Mouse (Mus musculus): ENCODE data around the gene Lrrc28. TPM values are rescaled to one million over a fixed set of nuclear protein-coding genes. Genes with fewer than 3 reads are reported as not detected.

The Lrrc28 gene
- total and polyA plus RNA-seq, 2 experiments = 22.1 to 40.7 TPM

DNA sequence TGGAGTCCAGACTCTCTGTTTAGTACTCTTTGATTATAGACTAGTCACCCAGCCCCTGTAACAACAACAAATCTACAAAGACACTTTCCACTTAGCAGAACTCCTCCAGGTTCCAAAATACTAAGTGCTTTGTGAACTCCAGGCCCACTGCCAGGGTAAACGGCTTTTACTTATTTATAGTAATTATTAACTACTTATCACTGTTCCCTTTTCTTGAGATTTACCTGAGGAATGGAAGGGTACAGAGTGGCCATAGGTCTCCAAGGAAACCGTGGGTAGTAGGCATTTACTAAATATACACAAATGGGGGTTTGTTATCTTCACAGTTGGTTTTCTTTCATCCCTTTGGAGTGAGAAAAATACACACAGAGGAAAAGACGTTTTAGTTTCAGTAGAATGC is 43.2 kb upstream of the Lrrc28 start:
- no peak for TF ChIP-seq POLR2A (IDR thresholded peaks at IDR 0.05; ENCODE audit: extremely low read depth, insufficient read depth, low read length)
- TF ChIP-seq CTCF (IDR thresholded peaks at IDR 0.05; ENCODE audit: low read depth, low read length) = no peak
- H3K4me1 ChIP-seq (ENCODE audit: control insufficient read depth, insufficient read depth, low read length) = 0 out of 2 replicates have a peak, but pooled peaks cover 1% of the 10 kb centered on the region
- no peak overlapping the region for H3K4me3 ChIP-seq (ENCODE audit: insufficient read depth, low read depth, low read length)
- no peaks in the 10 kb centered on the region for H3K27me3 ChIP-seq (ENCODE audit: control insufficient read depth, insufficient read depth, low read length)
- peaks cover 27% of the 10 kb centered on the region for H3K36me3 ChIP-seq (ENCODE audit: control insufficient read depth, insufficient read depth, low read length)
- peak; percentile 43 for DNase-seq (ENCODE audit: extremely low read depth, low read depth, low spot score)
- H3K27ac ChIP-seq (replicated peaks; ENCODE audit: insufficient read depth, low read depth, low read length) = no peak overlapping the region
- no peak overlapping the region for H3K9ac ChIP-seq (ENCODE audit: low read depth, low read length)
- 35% methylated on average over 3 of the region's 3 CpGs for WGBS
- peaks cover 3% of the 10 kb centered on the region; the same call in 1 of the 2 replicates for H3K79me2 ChIP-seq (ENCODE audit: control insufficient read depth, insufficient read depth, low read length)

DNA sequence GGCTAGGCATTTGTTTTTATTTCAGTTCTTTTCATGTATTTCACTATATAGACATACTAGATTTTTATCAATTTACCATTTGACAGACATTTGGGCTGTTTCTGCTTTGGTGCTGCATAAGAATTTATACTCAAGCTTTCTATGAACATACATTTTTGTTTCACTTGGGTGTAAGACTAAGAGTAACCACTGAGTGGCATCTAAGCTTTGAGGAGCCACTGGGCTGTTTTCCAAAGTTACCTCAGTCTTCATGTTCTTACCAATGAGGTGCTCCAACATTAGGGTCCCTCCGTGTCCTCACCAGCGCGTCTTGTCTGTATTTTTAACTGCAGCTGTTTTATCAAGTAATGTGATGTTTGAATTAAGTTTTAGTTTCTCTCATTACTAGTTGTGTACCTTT is 41.5 kb upstream of the Lrrc28 start:
- no peak overlapping the region for H3K9ac ChIP-seq (ENCODE audit: low read depth, low read length)
- H3K36me3 ChIP-seq (ENCODE audit: control insufficient read depth, insufficient read depth, low read length) = peaks cover 42% of the 10 kb centered on the region
- WGBS = 98% methylated on average over 3 of the region's 3 CpGs
- no peak for TF ChIP-seq POLR2A (IDR thresholded peaks at IDR 0.05; ENCODE audit: extremely low read depth, insufficient read depth, low read length)
- no peak overlapping the region for H3K4me3 ChIP-seq (ENCODE audit: insufficient read depth, low read depth, low read length)
- DNase-seq (ENCODE audit: extremely low read depth, low read depth, low spot score) = no peak
- H3K27ac ChIP-seq (replicated peaks; ENCODE audit: insufficient read depth, low read depth, low read length) = no peak overlapping the region
- H3K4me1 ChIP-seq (ENCODE audit: control insufficient read depth, insufficient read depth, low read length) = 0 out of 2 replicates have a peak, but pooled peaks cover 1% of the 10 kb centered on the region
- H3K79me2 ChIP-seq (ENCODE audit: control insufficient read depth, insufficient read depth, low read length) = peaks cover 3% of the 10 kb centered on the region; the same call in 1 of the 2 replicates
- H3K27me3 ChIP-seq (ENCODE audit: control insufficient read depth, insufficient read depth, low read length) = no peaks in the 10 kb centered on the region

DNA sequence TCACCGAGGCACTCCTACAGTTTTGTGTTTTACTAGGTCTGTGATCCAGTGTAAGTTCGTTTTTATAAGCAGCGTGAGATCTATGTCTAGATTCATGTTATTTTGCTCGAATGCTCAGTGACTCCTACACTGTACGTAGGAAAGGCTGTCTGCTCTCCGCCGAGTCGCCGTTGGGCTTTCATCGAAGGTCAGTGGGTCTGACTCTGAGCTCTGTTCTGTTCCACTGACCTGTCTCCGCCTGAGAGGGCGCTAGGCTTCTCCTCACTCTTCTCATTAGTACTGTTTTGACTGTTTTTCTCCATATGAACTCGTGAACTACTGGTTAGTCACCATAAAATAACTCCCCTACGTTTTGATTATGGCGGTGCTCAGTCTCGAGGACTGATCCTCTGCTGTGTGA is 37.9 kb upstream of the Lrrc28 start:
- no peak overlapping the region for H3K27ac ChIP-seq (replicated peaks; ENCODE audit: insufficient read depth, low read depth, low read length)
- TF ChIP-seq POLR2A (IDR thresholded peaks at IDR 0.05; ENCODE audit: extremely low read depth, insufficient read depth, low read length) = no peak
- no peak for TF ChIP-seq CTCF (IDR thresholded peaks at IDR 0.05; ENCODE audit: low read depth, low read length)
- no peak for DNase-seq (ENCODE audit: extremely low read depth, low read depth, low spot score)
- no peak overlapping the region for H3K9ac ChIP-seq (ENCODE audit: low read depth, low read length)
- peaks cover 3% of the 10 kb centered on the region; the same call in 1 of the 2 replicates for H3K79me2 ChIP-seq (ENCODE audit: control insufficient read depth, insufficient read depth, low read length)
- H3K27me3 ChIP-seq (ENCODE audit: control insufficient read depth, insufficient read depth, low read length) = no peaks in the 10 kb centered on the region
- H3K36me3 ChIP-seq (ENCODE audit: control insufficient read depth, insufficient read depth, low read length) = peaks cover 61% of the 10 kb centered on the region
- no peaks in the 10 kb centered on the region for H3K4me1 ChIP-seq (ENCODE audit: control insufficient read depth, insufficient read depth, low read length)
- WGBS = 94% methylated on average over 16 of the region's 16 CpGs
- H3K4me3 ChIP-seq (ENCODE audit: insufficient read depth, low read depth, low read length) = no peak overlapping the region

DNA sequence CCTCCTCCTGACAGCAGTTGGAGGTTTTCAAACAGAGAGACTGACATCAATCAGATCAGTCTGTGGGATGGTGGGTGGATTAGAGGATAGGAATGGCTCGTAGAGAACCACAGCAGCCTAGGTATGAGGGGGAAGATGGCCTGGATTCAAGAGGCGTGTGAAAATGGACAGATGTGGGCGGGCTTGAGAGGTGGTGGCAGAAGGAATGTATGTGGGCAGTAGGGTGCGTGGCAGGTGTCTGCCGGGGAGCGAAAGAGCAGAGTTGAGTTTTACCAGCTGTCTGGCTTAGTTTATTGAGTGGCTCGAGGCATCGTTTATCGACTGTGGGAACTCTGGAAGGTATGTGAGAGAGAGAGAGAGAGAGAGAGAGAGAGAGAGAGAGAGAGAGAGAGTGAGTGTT is 36.0 kb upstream of the Lrrc28 start:
- Histone ChIP-seq H3K27ac (replicated peaks; ENCODE audit: insufficient read depth, low read depth, low read length) (no peak overlapping the region), H3K79me2 (ENCODE audit: control insufficient read depth, insufficient read depth, low read length) (peaks cover 3% of the 10 kb centered on the region; the same call in 1 of the 2 replicates), H3K4me3 (ENCODE audit: insufficient read depth, low read depth, low read length) (no peak overlapping the region), H3K36me3 (ENCODE audit: control insufficient read depth, insufficient read depth, low read length) (peaks cover 63% of the 10 kb centered on the region), H3K27me3 (ENCODE audit: control insufficient read depth, insufficient read depth, low read length) (no peaks in the 10 kb centered on the region), H3K4me1 (ENCODE audit: control insufficient read depth, insufficient read depth, low read length) (no peaks in the 10 kb centered on the region), H3K9ac (ENCODE audit: low read depth, low read length) (no peak overlapping the region)
- no peak for DNase-seq (ENCODE audit: extremely low read depth, low read depth, low spot score)
- WGBS = 90% methylated on average over 9 of the region's 9 CpGs
- TF ChIP-seq CTCF (IDR thresholded peaks at IDR 0.05; ENCODE audit: low read depth, low read length) (no peak), POLR2A (IDR thresholded peaks at IDR 0.05; ENCODE audit: extremely low read depth, insufficient read depth, low read length) (no peak)

DNA sequence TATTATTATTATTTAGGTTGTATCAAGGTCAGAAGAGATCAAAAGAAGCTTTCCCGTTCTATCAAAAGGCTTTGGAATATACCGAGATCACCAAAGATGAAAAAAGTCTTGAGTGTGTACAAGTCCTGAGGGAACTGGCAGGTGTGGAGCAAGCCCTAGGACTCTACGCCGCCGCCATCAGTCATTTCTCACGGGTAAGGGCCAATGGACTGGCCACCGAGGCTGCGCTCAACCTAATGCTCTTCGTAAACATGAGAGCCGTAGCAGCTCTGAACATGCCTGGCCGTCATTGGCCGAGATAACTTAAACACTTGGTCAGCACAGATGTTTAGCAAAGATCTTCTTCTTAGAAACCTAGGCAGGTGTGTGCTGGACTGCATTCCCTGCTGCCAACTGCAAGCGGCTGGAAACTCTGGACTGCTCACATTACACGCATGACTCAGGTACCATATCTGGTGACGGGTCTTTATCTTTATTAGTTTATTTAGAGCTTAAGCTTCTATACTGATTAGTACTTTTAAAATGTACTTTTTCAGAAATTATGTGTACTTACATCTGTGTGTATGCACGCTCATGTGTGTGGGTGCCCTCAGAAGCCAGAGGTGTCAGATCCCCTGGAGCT is 33.9 kb upstream of the Lrrc28 start:
- no peak for DNase-seq (ENCODE audit: extremely low read depth, low read depth, low spot score)
- H3K4me1 ChIP-seq (ENCODE audit: control insufficient read depth, insufficient read depth, low read length) = no peaks in the 10 kb centered on the region
- H3K9ac ChIP-seq (ENCODE audit: low read depth, low read length) = no peak overlapping the region
- H3K36me3 ChIP-seq (ENCODE audit: control insufficient read depth, insufficient read depth, low read length) = peaks cover 51% of the 10 kb centered on the region
- no peaks in the 10 kb centered on the region for H3K27me3 ChIP-seq (ENCODE audit: control insufficient read depth, insufficient read depth, low read length)
- no peaks in the 10 kb centered on the region; the same call in 1 of the 2 replicates for H3K79me2 ChIP-seq (ENCODE audit: control insufficient read depth, insufficient read depth, low read length)
- 95% methylated on average over 16 of the region's 16 CpGs for WGBS
- TF ChIP-seq CTCF (IDR thresholded peaks at IDR 0.05; ENCODE audit: low read depth, low read length) = no peak
- no peak for TF ChIP-seq POLR2A (IDR thresholded peaks at IDR 0.05; ENCODE audit: extremely low read depth, insufficient read depth, low read length)
- H3K4me3 ChIP-seq (ENCODE audit: insufficient read depth, low read depth, low read length) = no peak overlapping the region
- no peak overlapping the region for H3K27ac ChIP-seq (replicated peaks; ENCODE audit: insufficient read depth, low read depth, low read length)

DNA sequence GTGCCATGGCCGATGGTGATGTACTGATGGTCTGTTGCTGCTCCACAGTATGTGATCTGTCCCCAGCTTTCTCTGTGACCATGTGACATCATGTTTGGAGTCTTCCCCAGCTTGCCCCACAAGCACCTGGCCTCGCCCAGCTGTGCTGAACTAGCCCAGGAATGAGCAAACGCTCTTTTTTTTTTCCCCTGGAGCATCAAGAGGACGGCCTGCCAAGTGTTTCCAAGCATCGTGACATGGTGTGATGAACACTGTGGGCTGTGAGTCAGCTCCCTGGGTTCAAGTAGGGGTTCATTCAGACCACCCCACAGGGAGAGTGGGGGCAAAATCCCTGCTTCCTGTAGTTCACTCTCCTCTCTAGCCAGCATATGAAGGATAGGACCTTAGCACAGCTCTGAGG is 28.6 kb upstream of the Lrrc28 start:
- H3K79me2 ChIP-seq (ENCODE audit: control insufficient read depth, insufficient read depth, low read length) = no peaks in the 10 kb centered on the region
- H3K27me3 ChIP-seq (ENCODE audit: control insufficient read depth, insufficient read depth, low read length) = no peaks in the 10 kb centered on the region
- 79% methylated on average over 5 of the region's 5 CpGs for WGBS
- H3K36me3 ChIP-seq (ENCODE audit: control insufficient read depth, insufficient read depth, low read length) = peaks cover 30% of the 10 kb centered on the region
- TF ChIP-seq CTCF (IDR thresholded peaks at IDR 0.05; ENCODE audit: low read depth, low read length) = no peak
- TF ChIP-seq POLR2A (IDR thresholded peaks at IDR 0.05; ENCODE audit: extremely low read depth, insufficient read depth, low read length) = no peak
- DNase-seq (ENCODE audit: extremely low read depth, low read depth, low spot score) = no peak
- peaks cover 2% of the 10 kb centered on the region; the same call in 1 of the 2 replicates for H3K4me1 ChIP-seq (ENCODE audit: control insufficient read depth, insufficient read depth, low read length)
- no peak overlapping the region for H3K4me3 ChIP-seq (ENCODE audit: insufficient read depth, low read depth, low read length)
- H3K27ac ChIP-seq (replicated peaks; ENCODE audit: insufficient read depth, low read depth, low read length) = no peak overlapping the region
- no peak overlapping the region for H3K9ac ChIP-seq (ENCODE audit: low read depth, low read length)
